Mouse (Mus musculus) midbrain, embryonic 15.5 days (tissue): Measurements from ENCODE around the gene Ctdnep1. TPM values are rescaled to one million over a fixed set of nuclear protein-coding genes. Genes with fewer than 3 reads are reported as not detected.

Experiments used
- ATAC-seq: fragments of 200-750 bp; cut with Nextera tagmentation; replicated peaks from 2 replicates; pipeline ENCODE4 v1.8.0; 2017; ENCODE audit warnings: moderate TSS enrichment
- H3K27ac ChIP-seq: fragments of 300-500 bp; sonication (generic); 2 replicates; pipeline ENCODE4 v1.5.1; 2015; ENCODE audit warnings: mild to moderate bottlenecking, inconsistent platforms
- H3K27me3 ChIP-seq: fragments of 300-500 bp; sonication (generic); replicated peaks from 2 replicates; pipeline ENCODE4 v1.6.1; 2015; ENCODE audit warnings: inconsistent platforms
- H3K36me3 ChIP-seq: fragments of 300-500 bp; sonication (generic); replicated peaks from 2 replicates; pipeline ENCODE4 v1.6.1; 2015; ENCODE audit warnings: inconsistent platforms
- H3K4me1 ChIP-seq: fragments of 300-500 bp; sonication (generic); 2 replicates; pipeline ENCODE4 v1.6.1; 2015; ENCODE audit warnings: inconsistent platforms
- H3K4me2 ChIP-seq: fragments of 300-500 bp; sonication (generic); 2 replicates; pipeline ENCODE4 v1.6.1; 2015; ENCODE audit warnings: inconsistent platforms, mild to moderate bottlenecking, moderate library complexity
- H3K4me3 ChIP-seq: fragments of 300-500 bp; sonication (generic); 2 replicates; pipeline ENCODE4 v1.5.1; 2015; ENCODE audit warnings: mild to moderate bottlenecking, inconsistent platforms
- H3K9ac ChIP-seq: fragments of 300-500 bp; sonication (generic); 2 replicates; pipeline ENCODE4 v1.6.1; 2015; ENCODE audit warnings: mild to moderate bottlenecking, inconsistent platforms
- H3K9me3 ChIP-seq: fragments of 300-500 bp; sonication (generic); 2 replicates; pipeline ENCODE4 v1.6.1; 2016; ENCODE audit warnings: inconsistent platforms
- WGBS: fragments of 180-500 bp; shearing (Covaris S2); methylation state at CpG from one replicate; pipeline ENCODE4 v1.1.7; 2015; ENCODE audit warnings: mixed read lengths; 5-methylcytosine and 5-hydroxymethylcytosine counted together
- polyA plus RNA-seq: library from polyadenylated mRNA; unstranded; fragments of >200 nt; fragmentation: Nextera tagmentation; extraction: Ambion mirVana; gene quantifications from 2 replicates; pipeline ENCODE4 v1.2.1, GENCODE M21; 2015

The Ctdnep1 gene
- polyA plus RNA-seq, 1 experiment from 2014 or later: 22.5 TPM

DNA sequence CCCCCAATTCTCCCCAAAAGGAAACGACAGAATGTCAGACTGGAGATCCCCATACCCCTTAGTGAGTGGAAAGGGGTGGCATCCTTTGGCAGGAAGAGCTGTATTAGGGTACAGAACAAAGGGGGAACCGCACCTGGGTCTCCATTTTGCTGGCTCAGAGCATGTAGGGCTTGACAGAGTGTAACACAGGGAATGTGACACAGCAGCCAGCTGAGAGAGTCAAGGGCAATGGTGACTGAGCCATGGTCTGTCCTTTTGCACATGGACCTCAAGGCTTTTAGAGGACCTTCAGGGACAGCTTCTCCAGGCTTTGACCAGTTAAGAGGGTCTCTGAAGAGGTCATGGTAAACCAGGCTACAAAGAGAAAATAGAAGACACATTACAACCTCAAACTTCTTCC lies 6.0 kb upstream of the Ctdnep1 start:
- no peaks in the 10 kb centered on the region for H3K9me3 ChIP-seq
- no peak overlapping the region for H3K4me2 ChIP-seq
- peaks cover 30% of the 10 kb centered on the region for H3K36me3 ChIP-seq
- no peak overlapping the region for H3K27ac ChIP-seq
- ATAC-seq: no peak
- no peaks in the 10 kb centered on the region for H3K27me3 ChIP-seq
- no peak overlapping the region for H3K9ac ChIP-seq
- H3K4me3 ChIP-seq: no peak overlapping the region
- WGBS: 91% methylated on average over 2 of the region's 2 CpGs
- H3K4me1 ChIP-seq: peaks cover 10% of the 10 kb centered on the region

DNA sequence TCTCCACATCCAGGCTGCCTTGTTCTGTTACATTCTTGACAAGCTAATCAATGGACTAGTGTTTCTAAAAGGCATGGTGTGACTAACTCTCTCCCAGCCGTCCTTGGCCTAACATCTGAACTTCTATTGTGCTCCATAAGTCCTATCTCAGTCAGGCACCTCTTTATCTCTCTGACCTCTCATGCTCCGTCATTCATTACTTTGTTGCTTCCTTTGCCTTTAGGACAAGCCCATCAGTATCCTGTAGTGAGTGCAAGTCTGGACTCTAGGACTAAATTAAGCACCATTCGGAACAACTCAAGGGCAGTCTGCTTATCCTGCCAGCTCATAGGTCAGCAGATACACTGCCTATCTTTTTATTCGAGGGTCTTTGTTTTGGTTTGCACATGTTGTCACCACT lies 4.7 kb upstream of the Ctdnep1 start:
- H3K4me1 ChIP-seq: peaks cover 10% of the 10 kb centered on the region
- 91% methylated on average over 4 of the region's 4 CpGs for WGBS
- no peak overlapping the region for H3K9ac ChIP-seq
- peaks cover 25% of the 10 kb centered on the region for H3K36me3 ChIP-seq
- ATAC-seq: no peak
- no peaks in the 10 kb centered on the region for H3K9me3 ChIP-seq
- no peak overlapping the region for H3K4me2 ChIP-seq
- no peak overlapping the region for H3K27ac ChIP-seq
- H3K4me3 ChIP-seq: no peak overlapping the region
- no peaks in the 10 kb centered on the region for H3K27me3 ChIP-seq

DNA sequence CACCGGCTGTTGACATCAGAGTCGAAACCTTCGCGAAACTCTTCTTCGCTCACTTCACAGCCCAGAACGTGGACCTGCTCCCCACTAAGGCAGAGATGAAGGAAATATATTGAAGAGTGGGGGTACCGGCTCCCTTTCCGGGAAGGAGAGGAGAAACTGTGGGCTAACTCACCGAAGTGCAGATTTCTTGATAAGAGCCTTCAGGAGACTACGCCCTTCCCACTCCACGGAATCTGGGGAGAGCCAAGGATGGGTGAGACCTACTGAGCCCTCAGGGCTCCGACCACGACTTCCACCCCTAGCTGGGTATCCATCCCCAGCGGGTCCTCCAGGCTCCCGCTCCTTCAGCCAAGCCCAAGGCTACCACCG lies 1.1 kb upstream of the Ctdnep1 start:
- Histone ChIP-seq H3K9me3 (no peaks in the 10 kb centered on the region), H3K9ac (peak overlapping the region; percentile 99), H3K27me3 (no peaks in the 10 kb centered on the region), H3K4me1 (peaks cover 33% of the 10 kb centered on the region), H3K27ac (peak overlapping the region; percentile 100), H3K4me3 (peak overlapping the region; percentile 96), H3K4me2 (peak overlapping the region; percentile 86), H3K36me3 (peaks cover 14% of the 10 kb centered on the region)
- no peak for ATAC-seq
- 2% methylated on average over 16 of the region's 16 CpGs for WGBS

DNA sequence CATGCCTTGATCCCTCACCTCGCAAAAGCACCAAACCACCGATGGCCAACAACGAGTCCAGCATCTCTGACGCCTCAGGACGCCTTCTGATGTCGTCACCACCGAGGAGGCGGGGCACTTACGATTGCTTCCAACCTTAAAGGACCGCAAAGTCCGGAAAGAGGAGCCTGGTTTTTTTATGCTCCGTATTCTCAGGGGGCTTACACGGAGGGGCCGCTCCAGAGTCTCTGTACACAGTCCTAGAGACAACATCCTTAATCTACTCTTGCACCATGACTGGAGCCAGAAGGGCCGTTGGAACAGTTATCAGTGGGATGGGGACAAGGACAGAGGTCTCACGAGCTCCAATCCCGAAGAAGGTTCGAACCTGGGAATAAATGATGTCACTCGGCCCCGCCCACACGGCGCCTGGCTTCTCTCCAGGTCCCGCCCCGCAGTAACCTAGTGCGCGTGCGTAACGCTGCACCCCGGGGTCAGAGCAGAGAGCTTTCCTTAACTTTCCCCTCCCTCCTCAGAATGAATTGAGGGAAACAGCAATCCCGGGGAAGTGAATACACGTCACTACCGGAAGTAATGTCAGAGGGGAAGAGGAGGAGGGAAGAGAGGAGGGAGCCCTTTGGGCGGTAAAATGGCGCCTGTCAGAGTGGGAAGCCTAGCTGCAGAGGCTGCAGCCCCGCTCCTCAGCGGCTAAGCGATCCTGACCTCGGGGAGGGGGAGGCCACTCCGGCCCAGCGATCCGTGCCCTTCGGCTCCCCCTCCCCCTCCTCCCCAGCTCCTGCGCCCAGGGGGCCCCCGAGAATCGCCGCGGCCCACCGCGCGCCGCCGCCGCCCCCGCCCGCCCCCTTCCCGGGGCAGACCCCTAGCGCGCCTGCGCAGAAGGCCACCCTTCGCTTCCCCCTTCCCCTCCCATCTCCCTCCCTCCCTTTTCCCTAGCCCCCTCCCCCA lies 488 bp upstream of the Ctdnep1 start:
- ATAC-seq: peak; percentile 93
- Histone ChIP-seq H3K36me3 (peaks cover 14% of the 10 kb centered on the region; the same call in 1 of the 2 replicates), H3K9me3 (no peaks in the 10 kb centered on the region), H3K27ac (peak overlapping the region; percentile 100), H3K4me2 (peak overlapping the region; percentile 86), H3K4me3 (peak overlapping the region; percentile 96), H3K4me1 (peaks cover 33% of the 10 kb centered on the region), H3K9ac (peak overlapping the region; percentile 99), H3K27me3 (no peaks in the 10 kb centered on the region)
- under 1% methylated on average over 44 of the region's 60 CpGs for WGBS

DNA sequence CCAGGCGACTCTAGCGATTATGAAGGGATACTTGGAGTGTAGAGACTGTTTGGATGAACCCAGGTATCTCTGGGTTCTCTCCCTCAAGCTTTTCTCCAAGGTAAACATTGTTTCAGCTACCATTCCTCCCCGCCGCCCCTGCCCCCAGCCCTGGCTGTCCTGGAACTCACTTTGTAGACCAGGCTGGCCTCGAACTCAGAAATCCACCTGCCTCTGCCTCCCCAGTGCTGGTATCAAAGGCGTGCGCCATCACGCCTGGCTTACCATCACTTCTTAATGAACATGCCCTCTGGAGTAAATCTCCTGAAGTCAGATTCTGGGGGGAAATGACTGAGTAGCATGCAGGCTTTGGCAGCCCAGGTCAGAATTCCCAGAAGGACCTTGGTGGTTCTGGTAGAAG lies 1.3 kb downstream of the Ctdnep1 start, which contains the start of gene Elp5:
Gene Elp5 (minus strand): TSS at position 293 of the 400 bp plus-strand sequence.
- H3K4me3 ChIP-seq: peak within 1 kb of the TSS; percentile 96
- peak within 1 kb of the TSS; percentile 100 for H3K27ac ChIP-seq
- ATAC-seq: no peak
- peaks cover 33% of the 10 kb centered on the region for H3K4me1 ChIP-seq
- 66% methylated on average over 8 of the region's 8 CpGs for WGBS
- peaks cover 27% of the 10 kb centered on the region; the same call in 1 of the 2 replicates for H3K36me3 ChIP-seq
- H3K27me3 ChIP-seq: no peaks in the 10 kb centered on the region
- peak within 1 kb of the TSS; percentile 99 for H3K9ac ChIP-seq
- H3K4me2 ChIP-seq: peak within 1 kb of the TSS; percentile 86
- no peaks in the 10 kb centered on the region for H3K9me3 ChIP-seq

DNA sequence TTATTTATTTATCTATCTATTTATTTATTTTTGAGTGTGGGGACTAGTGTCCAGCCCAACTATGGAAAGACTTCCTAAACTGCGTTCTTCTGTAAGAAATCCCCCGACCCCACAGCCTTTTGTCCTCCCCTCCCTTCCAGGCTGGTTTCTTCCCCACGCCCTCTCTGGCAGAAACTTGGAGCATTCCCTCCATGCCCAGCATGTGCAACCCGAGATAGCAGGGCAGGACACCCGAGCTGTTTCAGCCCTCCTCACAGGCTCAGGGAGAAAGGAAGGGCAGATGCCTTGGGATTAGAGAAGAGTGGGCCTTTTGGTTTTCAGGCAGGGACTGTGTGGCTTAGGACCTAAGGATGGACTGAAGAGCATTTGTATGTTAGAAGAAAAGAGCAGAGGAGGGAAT lies 1.9 kb downstream of the Ctdnep1 start:
- no peak overlapping the region for H3K27ac ChIP-seq
- peaks cover 30% of the 10 kb centered on the region; the same call in 1 of the 2 replicates for H3K36me3 ChIP-seq
- no peaks in the 10 kb centered on the region for H3K27me3 ChIP-seq
- peak overlapping the region; percentile 12; the same call in 1 of the 2 replicates for H3K9ac ChIP-seq
- WGBS: 19% methylated on average over 5 of the region's 5 CpGs
- peak overlapping the region; percentile 96; the same call in 1 of the 2 replicates for H3K4me3 ChIP-seq
- no peaks in the 10 kb centered on the region for H3K9me3 ChIP-seq
- ATAC-seq: no peak
- H3K4me1 ChIP-seq: peaks cover 33% of the 10 kb centered on the region
- peak overlapping the region; percentile 86 for H3K4me2 ChIP-seq

DNA sequence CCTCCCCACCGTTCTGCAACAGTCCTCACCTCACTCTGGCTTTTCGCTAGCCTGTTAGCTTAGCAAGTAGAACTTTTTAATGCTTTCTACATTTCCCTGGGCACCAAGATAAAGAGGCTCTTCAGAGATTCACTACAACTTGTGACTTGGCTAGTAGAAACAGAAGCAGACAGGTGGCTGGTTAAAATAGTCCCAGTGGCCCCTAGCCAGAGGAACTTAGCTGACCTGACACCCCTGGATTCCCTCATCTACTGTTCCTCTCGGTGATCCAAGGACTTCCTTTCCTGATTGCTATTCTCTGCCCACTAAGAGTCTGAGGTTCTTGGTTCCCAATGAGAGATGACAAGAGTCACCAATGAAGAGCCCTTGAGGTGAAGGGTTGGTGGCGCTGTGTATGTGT lies 2.4 kb downstream of the Ctdnep1 start:
- Histone ChIP-seq H3K4me2 (peak overlapping the region; percentile 86), H3K4me3 (no peak overlapping the region), H3K9me3 (no peaks in the 10 kb centered on the region), H3K4me1 (peaks cover 33% of the 10 kb centered on the region), H3K27ac (no peak overlapping the region), H3K9ac (no peak overlapping the region), H3K36me3 (peaks cover 31% of the 10 kb centered on the region; the same call in 1 of the 2 replicates), H3K27me3 (no peaks in the 10 kb centered on the region)
- no peak for ATAC-seq
- 90% methylated on average over 4 of the region's 4 CpGs for WGBS

DNA sequence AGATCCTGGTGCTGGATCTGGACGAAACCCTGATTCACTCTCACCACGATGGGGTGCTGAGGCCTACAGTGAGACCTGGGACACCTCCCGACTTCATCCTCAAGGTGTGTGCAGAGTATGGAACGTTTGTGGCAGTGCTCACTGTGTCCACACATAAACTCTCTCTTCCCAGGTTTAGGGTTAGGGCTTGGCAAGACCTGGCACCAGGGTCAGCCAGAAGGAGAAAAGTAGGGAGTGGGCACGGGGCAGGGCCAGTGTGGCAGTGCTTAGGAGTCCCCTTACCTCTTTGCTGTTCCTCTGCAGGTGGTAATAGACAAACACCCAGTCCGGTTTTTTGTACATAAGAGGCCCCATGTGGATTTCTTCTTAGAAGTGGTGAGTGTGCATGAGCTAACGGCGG lies 3.5 kb downstream of the Ctdnep1 start:
- no peaks in the 10 kb centered on the region for H3K27me3 ChIP-seq
- no peak overlapping the region for H3K27ac ChIP-seq
- 93% methylated on average over 8 of the region's 8 CpGs for WGBS
- peaks cover 39% of the 10 kb centered on the region; the same call in 1 of the 2 replicates for H3K36me3 ChIP-seq
- H3K4me3 ChIP-seq: no peak overlapping the region
- H3K4me1 ChIP-seq: peaks cover 25% of the 10 kb centered on the region
- H3K9ac ChIP-seq: no peak overlapping the region
- H3K4me2 ChIP-seq: no peak overlapping the region
- no peak for ATAC-seq
- no peaks in the 10 kb centered on the region for H3K9me3 ChIP-seq

DNA sequence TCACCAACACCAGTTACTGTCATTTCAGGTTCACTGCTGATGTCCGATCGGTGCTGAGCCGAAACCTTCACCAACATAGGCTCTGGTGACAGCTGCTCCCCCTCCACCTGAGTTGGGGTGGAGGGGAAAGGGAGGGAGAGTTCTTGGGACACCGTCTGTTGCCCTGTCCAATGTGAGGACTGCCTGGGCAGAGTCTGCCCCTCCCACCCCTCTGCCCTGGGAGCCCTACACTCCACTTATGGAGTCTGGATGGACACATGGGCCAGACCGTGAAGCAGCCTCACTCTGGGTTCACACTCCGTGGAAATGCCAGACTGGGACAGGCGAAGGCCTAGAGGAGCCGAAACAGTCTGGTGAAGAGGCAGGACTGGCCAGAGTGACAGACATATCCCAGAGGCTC lies 9.0 kb downstream of the Ctdnep1 start:
- Histone ChIP-seq H3K4me2 (0 out of 2 replicates have a peak overlapping the region, but pooled peaks have one; percentile 72), H3K9ac (no peak overlapping the region), H3K27ac (0 out of 2 replicates have a peak overlapping the region, but pooled peaks have one; percentile 92), H3K27me3 (no peaks in the 10 kb centered on the region), H3K9me3 (no peaks in the 10 kb centered on the region), H3K36me3 (peaks cover 37% of the 10 kb centered on the region; the same call in 1 of the 2 replicates), H3K4me3 (no peak overlapping the region), H3K4me1 (peaks cover 29% of the 10 kb centered on the region)
- WGBS: 92% methylated on average over 8 of the region's 8 CpGs
- ATAC-seq: 0 out of 2 replicates have a peak, but pooled peaks have one; percentile 22

DNA sequence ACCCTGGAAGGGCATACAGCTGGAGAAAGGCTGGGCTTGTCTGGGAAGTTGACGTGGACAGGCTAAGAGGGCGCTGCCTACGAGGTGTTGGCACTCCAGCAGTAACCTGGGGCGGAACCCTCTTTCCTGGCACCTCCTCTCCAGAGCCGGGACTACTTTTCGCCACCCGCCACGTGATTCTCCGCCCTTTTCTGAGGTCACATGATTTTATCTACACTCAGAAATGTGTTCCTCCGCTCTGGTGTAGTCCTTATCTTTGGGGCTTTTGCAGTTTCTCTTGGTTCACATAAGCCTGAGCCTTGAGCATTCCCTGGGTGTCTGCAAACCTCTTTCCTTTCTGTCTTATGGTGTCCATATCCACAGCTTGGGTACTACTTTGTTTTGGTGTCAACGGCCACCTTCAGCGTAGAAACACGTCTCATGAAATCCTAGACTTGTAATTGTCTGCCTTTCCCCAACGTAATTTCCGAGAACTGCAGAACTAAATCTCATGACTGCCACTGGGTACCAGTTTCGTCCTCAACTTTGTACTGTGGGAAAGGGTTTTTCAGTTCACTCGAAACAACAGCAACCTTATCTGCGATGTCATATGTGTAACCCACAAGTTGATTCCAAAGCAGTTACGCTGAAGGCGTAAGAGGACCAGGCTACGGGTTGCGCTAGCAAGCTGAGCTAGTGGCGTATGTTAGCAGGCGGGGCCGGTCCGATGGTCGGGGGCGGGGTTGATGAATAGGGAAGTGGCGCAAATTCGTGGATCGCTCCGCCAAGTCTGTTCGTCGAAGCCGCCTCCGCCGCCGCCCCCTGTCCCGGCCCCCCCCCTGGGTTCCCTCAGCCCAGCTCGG lies 10.1 kb downstream of the Ctdnep1 start, which contains the start of gene Gabarap:
Gene Gabarap (plus strand): TSS at position 294 of the 842 bp plus-strand sequence.
- peaks cover 28% of the 10 kb centered on the region; the same call in 1 of the 2 replicates for H3K36me3 ChIP-seq
- peaks cover 32% of the 10 kb centered on the region for H3K4me1 ChIP-seq
- H3K27me3 ChIP-seq: no peaks in the 10 kb centered on the region
- no peaks in the 10 kb centered on the region for H3K9me3 ChIP-seq
- H3K4me3 ChIP-seq: peak within 1 kb of the TSS; percentile 89
- peak within 1 kb of the TSS; percentile 92 for H3K27ac ChIP-seq
- H3K4me2 ChIP-seq: peak within 1 kb of the TSS; percentile 72
- ATAC-seq: peak; percentile 73
- H3K9ac ChIP-seq: peak within 1 kb of the TSS; percentile 90
- under 1% methylated on average over 39 of the region's 40 CpGs for WGBS

DNA sequence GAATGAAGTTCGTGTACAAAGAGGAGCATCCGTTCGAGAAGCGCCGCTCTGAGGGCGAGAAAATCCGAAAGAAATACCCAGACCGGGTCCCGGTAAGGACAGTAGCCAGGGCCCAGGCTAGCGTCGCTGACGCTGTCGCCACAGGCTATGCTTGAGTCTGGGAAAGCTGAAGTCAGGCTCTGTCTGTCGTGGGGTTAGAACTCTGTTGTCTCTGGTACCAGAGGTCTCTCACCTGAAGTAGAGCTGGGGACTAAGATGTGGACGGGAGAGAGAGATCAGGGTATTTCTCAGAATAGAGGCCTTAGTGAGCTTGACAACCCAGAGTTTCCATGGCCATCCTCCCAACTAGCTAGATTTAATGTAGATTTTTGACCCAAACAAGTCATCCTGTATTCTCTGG lies 10.8 kb downstream of the Ctdnep1 start:
- peaks cover 22% of the 10 kb centered on the region; the same call in 1 of the 2 replicates for H3K36me3 ChIP-seq
- H3K9me3 ChIP-seq: no peaks in the 10 kb centered on the region
- H3K27ac ChIP-seq: peak overlapping the region; percentile 92
- ATAC-seq: peak; percentile 5; the same call in 1 of the 2 replicates
- H3K9ac ChIP-seq: peak overlapping the region; percentile 90
- no peaks in the 10 kb centered on the region for H3K27me3 ChIP-seq
- WGBS: under 1% methylated on average over 15 of the region's 15 CpGs
- peak overlapping the region; percentile 72 for H3K4me2 ChIP-seq
- H3K4me1 ChIP-seq: peaks cover 32% of the 10 kb centered on the region
- peak overlapping the region; percentile 89 for H3K4me3 ChIP-seq
